Mouse (Mus musculus): ENCODE results near the gene Emc8. TPM values are rescaled to one million over a fixed set of nuclear protein-coding genes. Genes with fewer than 3 reads are reported as not detected.
A peak's percentile ranks its signal among the peaks of the same experiment; 100 is the strongest.

Gene Emc8
- 78.9 and 99.3 TPM in 2 replicates for polyA plus RNA-seq (2012; ENCODE audit: insufficient read depth, insufficient read length, missing spikeins)

DNA sequence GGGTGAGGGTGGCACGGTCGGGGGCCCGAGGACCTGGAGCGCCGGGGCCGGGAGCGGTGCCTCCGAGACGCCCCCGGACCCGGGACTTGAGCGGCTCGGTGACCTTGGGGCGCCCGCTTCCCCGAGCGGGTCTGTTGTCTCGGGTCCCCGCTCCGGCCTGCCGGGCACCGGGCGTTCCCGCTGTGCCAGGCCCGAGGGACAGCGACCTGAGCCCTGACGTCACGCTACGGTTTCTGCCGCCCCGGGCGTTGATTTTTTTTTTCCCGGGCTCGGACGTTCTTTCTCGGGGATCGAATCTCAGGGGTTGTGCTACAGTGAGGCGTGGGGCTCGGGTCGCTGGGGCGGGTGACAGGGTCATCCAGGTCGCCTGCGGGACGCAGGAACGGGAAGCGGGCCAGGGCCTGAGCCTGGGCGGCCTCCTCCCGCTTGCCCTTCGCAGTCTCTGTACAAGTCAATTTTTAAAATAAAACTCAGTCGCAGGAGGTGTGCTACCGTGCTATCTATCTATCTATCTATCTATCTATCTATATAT, at the start of gene Emc8:
Emc8 (minus strand) TSS at position 200 of the 532 bp plus-strand sequence.
- H3K27ac ChIP-seq (replicated peaks; ENCODE audit: low read depth, low read length): peak within 1 kb of the TSS; percentile 94
- H3K4me1 ChIP-seq (ENCODE audit: control insufficient read depth, insufficient read depth, insufficient read length, low read length): peaks cover 25% of the 10 kb centered on the region

DNA sequence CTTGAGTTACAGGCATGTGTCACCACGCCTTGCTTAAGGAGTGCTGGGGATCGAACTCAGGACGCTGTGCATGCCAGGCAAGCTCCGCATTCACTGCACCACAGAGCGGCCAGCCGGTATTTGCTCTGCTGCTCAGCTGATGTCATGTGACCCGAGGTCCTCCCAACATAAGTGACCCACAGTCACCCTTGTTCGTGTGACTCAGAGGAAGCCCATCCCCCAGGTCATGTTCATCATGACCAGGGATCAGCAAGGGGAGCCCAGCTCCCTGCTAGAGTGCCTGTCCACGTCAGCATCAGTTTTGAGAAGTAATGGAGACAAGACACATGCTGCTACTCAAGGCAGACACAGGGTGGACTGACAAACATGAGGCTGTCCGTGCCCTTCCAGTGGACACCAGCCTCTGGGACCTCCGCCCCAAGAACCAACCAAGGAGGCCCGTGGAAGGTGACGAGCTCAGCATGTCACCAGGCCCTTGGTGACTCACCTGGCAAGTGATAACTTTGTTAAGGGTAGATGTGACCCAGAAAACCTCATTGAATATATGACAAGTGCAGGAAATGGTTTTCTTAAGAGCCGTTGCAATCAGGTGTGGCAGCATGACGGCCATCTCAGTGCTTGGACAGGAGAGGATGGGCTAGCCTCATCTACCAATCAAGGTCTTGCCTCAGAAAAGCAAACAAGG, 47.8 kb upstream of the Emc8 start:
- Histone ChIP-seq H3K4me3 (ENCODE audit: insufficient read depth, low read depth, low read length) (no peak overlapping the region), H3K27ac (replicated peaks; ENCODE audit: low read depth, low read length) (no peak overlapping the region), H3K4me1 (ENCODE audit: control insufficient read depth, insufficient read depth, insufficient read length, low read length) (no peaks in the 10 kb centered on the region)

More for the DNA sequence above, at the start of gene Emc8:
- peak within 1 kb of the TSS; percentile 86 for H3K4me3 ChIP-seq (ENCODE audit: insufficient read depth, low read depth, low read length)

DNA sequence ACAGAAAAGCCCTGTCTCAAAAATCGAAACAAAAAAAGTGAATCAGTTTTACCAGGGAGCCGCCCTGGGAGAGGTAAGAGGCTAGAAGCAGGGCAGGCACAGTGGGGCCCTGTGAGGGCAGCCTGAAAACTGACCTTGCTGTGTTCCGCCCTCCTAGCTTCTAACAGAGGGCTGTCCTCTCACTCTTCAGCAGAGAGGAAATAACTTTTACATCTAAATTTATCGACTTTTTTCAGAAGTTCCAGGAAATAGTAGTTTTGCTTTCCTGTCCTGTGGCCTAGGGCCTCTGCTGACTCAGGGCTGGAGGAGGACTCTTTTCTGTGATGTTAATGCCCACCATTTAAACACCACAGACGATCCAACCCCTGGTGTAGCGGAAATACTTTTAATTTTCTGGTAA, 46.8 kb upstream of the Emc8 start:
- H3K4me3 ChIP-seq (ENCODE audit: insufficient read depth, low read depth, low read length): no peak overlapping the region
- no peaks in the 10 kb centered on the region for H3K4me1 ChIP-seq (ENCODE audit: control insufficient read depth, insufficient read depth, insufficient read length, low read length)
- 0 out of 2 replicates have a peak overlapping the region, but pooled peaks have one; percentile 29 for H3K27ac ChIP-seq (replicated peaks; ENCODE audit: low read depth, low read length)

DNA sequence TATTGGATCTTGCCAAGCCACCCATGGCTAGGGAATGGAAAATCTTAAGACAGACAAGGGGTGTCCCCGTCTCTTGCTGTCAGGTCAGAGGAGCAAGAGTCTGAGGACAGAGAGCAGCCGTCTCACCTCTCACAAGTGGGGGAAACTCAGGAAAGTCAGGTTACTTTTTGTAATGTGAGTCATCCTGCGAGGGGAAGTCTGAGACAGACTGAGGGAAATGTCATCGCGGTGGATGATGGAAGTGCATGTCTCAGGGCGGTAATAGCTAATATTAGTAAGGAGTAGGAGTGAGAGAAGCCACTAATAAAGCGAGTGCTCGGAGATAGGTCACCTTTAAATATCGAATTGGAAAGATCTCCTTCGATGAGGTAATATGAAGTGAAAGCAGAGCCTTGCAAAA, 40.8 kb upstream of the Emc8 start:
- Histone ChIP-seq H3K4me3 (ENCODE audit: insufficient read depth, low read depth, low read length) (no peak overlapping the region), H3K27ac (replicated peaks; ENCODE audit: low read depth, low read length) (no peak overlapping the region), H3K4me1 (ENCODE audit: control insufficient read depth, insufficient read depth, insufficient read length, low read length) (no peaks in the 10 kb centered on the region)

DNA sequence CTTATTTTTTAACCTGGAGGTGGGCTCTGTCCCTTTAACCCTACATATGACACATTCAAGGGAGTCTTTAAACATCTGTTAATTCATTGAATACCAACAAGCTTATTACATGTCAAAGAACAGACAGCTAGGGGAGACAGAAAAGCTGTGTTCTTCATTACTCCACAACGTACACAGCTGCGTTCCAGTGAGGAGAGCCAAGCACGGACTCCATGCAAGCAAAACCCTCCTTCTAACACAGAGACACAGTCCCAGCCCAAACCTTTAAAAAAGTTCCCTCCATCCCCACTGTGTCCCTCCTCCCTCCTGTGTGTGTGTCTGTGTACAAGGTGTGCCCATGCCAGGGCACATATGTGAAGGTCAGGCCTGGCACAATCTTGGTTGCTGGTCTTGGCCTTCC, 37.8 kb upstream of the Emc8 start:
- Histone ChIP-seq H3K4me3 (ENCODE audit: insufficient read depth, low read depth, low read length) (no peak overlapping the region), H3K4me1 (ENCODE audit: control insufficient read depth, insufficient read depth, insufficient read length, low read length) (no peaks in the 10 kb centered on the region), H3K27ac (replicated peaks; ENCODE audit: low read depth, low read length) (no peak overlapping the region)

DNA sequence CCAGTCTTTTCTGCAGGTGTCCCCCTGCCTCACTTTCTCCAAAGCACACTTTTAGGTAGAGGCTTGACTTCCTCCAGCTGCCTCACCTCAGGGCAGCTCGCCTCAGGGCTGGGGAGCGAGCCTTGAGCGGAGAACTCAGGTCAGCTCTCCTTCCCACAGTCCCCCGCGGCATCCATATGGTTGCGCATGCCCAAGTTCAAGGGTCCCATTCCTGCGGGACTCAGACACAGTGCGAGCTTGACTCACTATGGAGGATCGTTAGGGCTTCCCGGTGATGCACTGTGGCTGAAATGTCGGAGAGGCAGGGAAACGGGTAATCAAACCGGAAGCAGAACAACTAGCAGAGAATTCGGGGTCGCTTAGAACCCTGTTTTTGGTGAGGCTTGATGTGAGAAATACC, 36.8 kb upstream of the Emc8 start:
- H3K4me1 ChIP-seq (ENCODE audit: control insufficient read depth, insufficient read depth, insufficient read length, low read length): peaks cover under 1% of the 10 kb centered on the region; the same call in 1 of the 2 replicates
- no peak overlapping the region for H3K27ac ChIP-seq (replicated peaks; ENCODE audit: low read depth, low read length)
- H3K4me3 ChIP-seq (ENCODE audit: insufficient read depth, low read depth, low read length): no peak overlapping the region

DNA sequence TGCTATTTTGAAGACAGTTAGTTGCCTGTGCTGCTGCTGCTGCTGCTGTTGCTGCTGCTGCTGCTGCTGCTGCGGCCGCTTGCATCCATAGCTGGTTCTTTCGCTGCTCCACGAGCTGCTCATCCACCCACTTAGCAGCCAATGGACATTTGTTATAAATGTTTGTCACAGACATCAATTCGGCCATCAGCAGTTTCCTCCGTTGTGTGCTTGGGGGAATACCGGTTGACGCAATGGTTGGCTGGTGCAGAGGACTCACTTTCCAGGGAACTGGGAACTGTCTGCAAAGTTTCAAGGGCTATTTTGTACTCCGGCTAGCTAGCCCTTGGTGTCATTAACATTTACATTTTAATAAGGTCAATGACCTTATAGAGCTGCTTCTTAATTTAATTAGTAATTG, 35.8 kb upstream of the Emc8 start:
- Histone ChIP-seq H3K4me3 (ENCODE audit: insufficient read depth, low read depth, low read length) (no peak overlapping the region), H3K4me1 (ENCODE audit: control insufficient read depth, insufficient read depth, insufficient read length, low read length) (peaks cover 7% of the 10 kb centered on the region), H3K27ac (replicated peaks; ENCODE audit: low read depth, low read length) (no peak overlapping the region)

DNA sequence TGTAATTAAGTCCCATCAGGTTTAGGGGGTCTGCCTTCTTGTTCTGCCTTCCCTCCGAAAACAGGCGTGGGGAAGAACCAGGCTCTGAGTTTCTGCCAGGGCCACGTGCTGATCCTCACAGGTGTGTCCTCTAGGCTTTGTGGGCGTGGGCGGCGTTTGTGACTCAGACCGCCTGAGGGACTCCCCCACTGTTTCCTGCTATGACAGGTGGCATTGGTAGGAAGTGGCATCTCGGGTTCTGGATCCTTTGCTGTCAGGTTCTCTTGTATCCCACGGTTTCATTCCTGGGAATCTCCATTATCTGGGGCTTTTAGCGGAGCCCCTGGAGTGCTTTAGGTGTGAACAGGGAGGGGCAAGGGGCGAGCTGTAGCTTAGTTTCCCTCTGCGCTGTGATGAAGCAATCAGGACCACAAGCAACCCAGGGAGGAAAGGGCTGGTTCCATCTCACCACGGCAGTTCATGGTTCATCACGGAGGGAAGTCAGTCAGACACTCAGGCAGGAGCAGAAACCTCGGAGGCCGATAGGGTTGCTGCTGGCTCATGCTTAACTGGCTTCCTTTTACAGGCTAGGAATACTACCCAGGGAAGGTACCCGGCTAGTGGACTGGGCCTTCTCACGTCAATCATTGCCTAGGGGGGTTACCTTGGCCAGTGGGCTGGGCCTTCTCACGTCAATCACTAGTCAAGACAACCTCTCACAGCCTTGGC, 33.5 kb upstream of the Emc8 start:
- Histone ChIP-seq H3K4me3 (ENCODE audit: insufficient read depth, low read depth, low read length) (no peak overlapping the region), H3K27ac (replicated peaks; ENCODE audit: low read depth, low read length) (no peak overlapping the region), H3K4me1 (ENCODE audit: control insufficient read depth, insufficient read depth, insufficient read length, low read length) (peaks cover 13% of the 10 kb centered on the region)

DNA sequence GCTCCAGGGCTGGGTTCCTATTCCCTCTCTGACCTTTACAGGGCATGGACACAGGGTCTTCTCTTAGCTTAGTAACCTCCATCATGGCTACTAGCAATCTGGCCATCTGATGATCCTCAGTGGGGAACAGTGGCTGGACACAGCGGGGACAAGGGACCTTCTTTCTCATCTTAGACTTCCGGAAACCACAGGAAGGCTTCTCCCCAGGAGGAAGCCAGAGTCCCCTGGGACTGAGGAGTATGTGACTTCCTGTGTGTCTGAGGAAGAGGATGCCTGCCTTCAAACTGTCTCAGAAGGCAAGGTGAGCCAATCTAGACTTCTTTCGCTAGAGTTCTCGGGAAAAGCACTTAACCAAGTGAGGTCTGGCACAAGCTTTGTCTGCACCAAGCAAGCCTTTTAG, 31.7 kb upstream of the Emc8 start:
- H3K4me3 ChIP-seq (ENCODE audit: insufficient read depth, low read depth, low read length): no peak overlapping the region
- peak overlapping the region; percentile 46; the same call in 1 of the 2 replicates for H3K27ac ChIP-seq (replicated peaks; ENCODE audit: low read depth, low read length)
- H3K4me1 ChIP-seq (ENCODE audit: control insufficient read depth, insufficient read depth, insufficient read length, low read length): peaks cover 16% of the 10 kb centered on the region

DNA sequence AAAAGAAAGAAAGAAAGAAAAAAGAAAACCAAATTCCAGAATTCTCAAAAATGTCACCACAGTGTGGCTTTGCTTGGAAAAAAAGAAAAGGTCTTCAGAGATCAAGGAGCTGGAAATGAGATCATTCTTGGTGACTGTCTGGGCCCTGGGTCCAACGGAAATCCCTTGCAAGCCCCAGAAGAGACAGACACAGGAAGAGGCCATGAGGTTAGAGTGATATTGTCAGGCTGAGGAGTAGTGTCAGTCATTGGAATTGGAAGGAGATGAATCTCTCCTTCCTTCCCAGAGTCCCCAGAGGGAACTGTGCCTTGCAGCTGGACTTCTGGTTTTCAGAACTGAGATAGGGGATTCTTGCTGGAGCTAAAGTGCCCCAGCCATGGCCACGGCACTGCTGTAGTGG, 31.2 kb upstream of the Emc8 start:
- Histone ChIP-seq H3K4me1 (ENCODE audit: control insufficient read depth, insufficient read depth, insufficient read length, low read length) (peaks cover 16% of the 10 kb centered on the region), H3K4me3 (ENCODE audit: insufficient read depth, low read depth, low read length) (no peak overlapping the region), H3K27ac (replicated peaks; ENCODE audit: low read depth, low read length) (peak overlapping the region; percentile 46; the same call in 1 of the 2 replicates)

DNA sequence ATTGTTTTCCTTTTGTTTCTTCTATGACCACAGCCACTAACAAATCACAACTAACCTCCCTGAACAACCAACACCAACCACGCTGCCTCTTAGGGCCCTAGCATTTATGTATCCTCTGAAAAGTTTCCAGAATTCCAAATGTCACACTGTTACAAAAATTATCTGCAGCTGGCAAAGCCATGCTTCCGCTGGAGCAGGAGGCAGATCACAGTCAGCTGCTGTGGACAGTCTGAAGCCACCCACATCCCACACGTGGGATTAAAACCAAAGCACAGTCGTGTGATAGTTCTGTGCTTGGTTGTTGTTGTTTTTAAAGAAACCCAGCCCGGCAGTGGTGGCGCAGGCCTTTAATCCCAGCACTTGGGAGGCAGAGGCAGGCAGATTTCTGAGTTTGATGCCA, 30.7 kb upstream of the Emc8 start:
- Histone ChIP-seq H3K4me1 (ENCODE audit: control insufficient read depth, insufficient read depth, insufficient read length, low read length) (peaks cover 16% of the 10 kb centered on the region), H3K27ac (replicated peaks; ENCODE audit: low read depth, low read length) (0 out of 2 replicates have a peak overlapping the region, but pooled peaks have one; percentile 20), H3K4me3 (ENCODE audit: insufficient read depth, low read depth, low read length) (no peak overlapping the region)

DNA sequence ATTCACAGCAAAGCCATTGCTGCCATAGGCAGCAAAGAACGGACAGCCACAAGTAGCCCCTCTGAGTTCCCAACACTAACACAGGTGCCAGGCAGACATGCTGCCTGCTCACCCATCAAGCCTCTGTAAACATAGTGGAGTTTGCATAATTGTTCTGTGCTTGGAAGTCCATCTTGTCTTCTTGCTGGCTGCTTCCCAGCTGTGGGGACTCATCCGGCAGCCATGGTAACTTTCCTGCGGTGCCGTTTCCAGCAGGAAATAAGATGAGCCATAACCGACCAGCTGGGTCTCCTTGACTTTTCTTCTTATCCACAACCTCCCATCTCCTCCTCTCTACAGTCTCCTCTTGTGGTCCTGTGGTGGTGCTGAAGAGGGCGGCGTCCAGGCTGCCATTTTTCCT, 30.1 kb upstream of the Emc8 start:
- no peak overlapping the region; the same call in 1 of the 2 replicates for H3K27ac ChIP-seq (replicated peaks; ENCODE audit: low read depth, low read length)

DNA sequence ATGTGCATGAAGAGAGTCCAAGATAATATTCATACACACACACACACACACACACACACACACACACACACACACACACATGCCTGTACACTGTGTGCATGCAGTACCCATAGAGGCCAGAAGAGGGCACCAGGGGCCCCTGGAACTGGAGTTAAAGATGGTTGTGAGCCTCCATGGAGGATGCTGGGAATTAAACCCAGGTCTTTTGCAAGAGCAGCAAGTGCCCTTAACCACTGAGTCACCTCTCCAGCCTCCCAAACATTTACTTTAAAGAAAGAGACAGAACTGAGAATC, 29.6 kb upstream of the Emc8 start:
- Histone ChIP-seq H3K4me1 (ENCODE audit: control insufficient read depth, insufficient read depth, insufficient read length, low read length) (peaks cover 19% of the 10 kb centered on the region), H3K27ac (replicated peaks; ENCODE audit: low read depth, low read length) (no peak overlapping the region), H3K4me3 (ENCODE audit: insufficient read depth, low read depth, low read length) (no peak overlapping the region)

More for the DNA sequence above, 30.1 kb upstream of the Emc8 start:
- Histone ChIP-seq H3K4me3 (ENCODE audit: insufficient read depth, low read depth, low read length) (no peak overlapping the region), H3K4me1 (ENCODE audit: control insufficient read depth, insufficient read depth, insufficient read length, low read length) (peaks cover 19% of the 10 kb centered on the region)

DNA sequence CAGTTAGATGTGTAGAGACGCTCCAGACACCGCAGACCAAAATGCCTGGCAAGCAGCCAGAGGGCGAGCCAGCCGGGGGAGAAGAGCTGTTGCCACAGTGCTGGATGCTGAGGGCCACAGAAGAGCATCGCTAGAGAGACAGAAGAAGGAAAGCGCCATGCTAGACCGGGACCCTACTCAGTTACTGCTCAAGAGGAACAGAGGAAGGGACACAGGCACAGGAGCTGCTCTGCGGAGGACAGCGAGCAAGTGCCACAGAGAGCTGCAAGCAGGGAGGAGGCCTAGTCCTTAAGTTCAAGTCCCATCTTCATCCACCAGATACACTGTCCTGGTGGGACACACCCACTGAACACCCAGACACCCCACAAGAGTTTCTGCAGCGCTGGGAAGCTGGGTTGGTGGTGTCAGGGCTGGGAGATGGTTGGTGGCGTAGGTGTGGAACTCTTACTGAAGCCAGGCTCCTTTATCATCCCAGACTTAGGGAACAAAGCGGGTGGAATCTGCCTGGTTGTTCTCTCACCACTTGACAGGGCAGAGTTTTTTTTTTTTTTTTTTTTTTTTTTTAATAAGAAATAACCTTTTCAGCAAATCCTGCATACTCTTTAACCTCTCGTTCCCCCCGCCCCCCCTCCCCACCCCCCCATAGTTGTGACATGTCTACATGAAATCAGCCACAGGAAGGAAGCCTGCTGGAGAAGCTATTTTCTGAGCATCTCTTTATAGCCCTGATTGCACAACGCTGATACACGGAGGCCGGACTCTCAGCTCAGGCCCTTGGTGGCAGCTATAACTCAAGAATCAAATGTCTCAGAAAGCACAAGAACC, 29.0 kb upstream of the Emc8 start:
- H3K4me3 ChIP-seq (ENCODE audit: insufficient read depth, low read depth, low read length): no peak overlapping the region
- no peak overlapping the region for H3K27ac ChIP-seq (replicated peaks; ENCODE audit: low read depth, low read length)
- H3K4me1 ChIP-seq (ENCODE audit: control insufficient read depth, insufficient read depth, insufficient read length, low read length): peaks cover 19% of the 10 kb centered on the region
